Mouse (Mus musculus): ENCODE measurements around the gene Ttll12. TPM values are rescaled to one million over a fixed set of nuclear protein-coding genes. Genes with fewer than 3 reads are reported as not detected.

Gene Ttll12
- polyA plus RNA-seq, 1 experiment from 2014 or later, result 53.0 TPM

DNA sequence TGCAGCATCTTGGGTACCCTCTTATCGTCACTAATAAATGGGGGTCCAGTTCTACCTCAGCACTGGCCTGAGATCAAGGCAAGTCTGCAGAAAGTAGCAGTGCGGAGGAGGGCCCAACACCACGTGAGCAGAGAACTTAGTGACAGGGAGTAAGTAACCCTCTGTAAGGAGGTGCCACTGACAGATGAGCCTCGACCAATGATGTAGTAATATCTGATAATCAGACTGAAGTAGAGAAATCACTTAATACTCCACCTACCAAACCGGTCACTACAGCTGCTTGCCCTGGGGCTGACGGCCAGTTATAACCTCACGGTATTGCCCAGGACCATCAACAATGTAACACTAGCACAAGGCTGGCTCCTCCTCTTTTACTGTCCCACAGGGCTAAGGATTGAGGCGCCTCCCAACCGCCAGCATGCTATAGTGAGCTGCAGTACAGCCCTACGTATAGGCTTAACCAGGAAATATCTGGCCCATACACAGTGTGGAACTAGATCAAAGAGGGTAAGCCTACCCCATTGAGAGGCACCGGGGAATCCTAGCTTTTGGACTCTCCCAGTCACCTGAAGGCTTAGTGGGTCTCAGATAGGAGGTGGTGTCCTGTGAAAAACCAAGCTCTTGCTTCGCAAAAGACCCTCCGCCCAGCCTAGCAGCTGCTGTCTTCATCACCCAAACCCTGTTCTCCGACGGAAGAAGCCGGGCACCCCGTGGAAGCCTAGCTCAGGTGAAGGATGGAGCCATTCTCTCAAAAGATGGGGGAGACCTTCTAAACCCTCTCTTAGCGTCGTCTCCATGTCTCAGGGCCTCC lies 1.1 kb downstream of the Ttll12 start:
- ChIA-PET POLR2A (interaction anchor here (0.8 to 1.4 kb wide), 4 partner anchors 9 to 39 kb away, joined by 3 to 6 read pairs (median 3); partner anchors contain the start of genes Mcat and Tspo), CTCF (interaction anchor here (0.8 to 0.9 kb wide), 3 partner anchors 12 to 24 kb away, joined by 3 to 4 read pairs (median 3); no protein-coding TSS in a partner anchor)
- no peak for DNase-seq (ENCODE audit: low read depth, low spot score)
- in situ Hi-C loops (cut with MboI; ENCODE audit: low pct_unique_long_range_greater_than_20kb), result no loop called here
- ATAC-seq, result peak; percentile 20
- no peaks in the 10 kb centered on the region for H3K27me3 ChIP-seq
- TF ChIP-seq CTCF (IDR thresholded peaks at IDR 0.05), result no peak

DNA sequence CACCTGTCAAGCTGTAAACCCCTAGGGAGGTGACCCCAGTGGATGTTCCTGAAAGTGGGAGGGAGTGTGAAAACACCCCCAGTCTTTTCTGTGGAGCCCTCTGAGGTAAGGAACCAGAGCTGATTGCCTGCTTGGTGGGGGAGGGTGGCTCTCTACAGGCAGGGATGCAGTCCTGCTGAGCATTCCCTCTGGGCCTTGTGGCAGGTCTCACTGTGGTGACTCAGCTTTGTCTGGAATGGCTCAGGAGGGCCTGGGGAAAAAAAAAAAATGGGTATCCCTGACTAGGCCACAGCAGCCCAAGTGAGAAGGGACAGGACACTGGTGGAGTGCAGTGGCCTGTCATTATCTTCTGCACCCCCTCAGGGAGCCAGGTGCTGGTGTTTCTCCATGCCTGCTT lies 1.8 kb downstream of the Ttll12 start:
- DNase-seq (ENCODE audit: low read depth, low spot score), result no peak

DNA sequence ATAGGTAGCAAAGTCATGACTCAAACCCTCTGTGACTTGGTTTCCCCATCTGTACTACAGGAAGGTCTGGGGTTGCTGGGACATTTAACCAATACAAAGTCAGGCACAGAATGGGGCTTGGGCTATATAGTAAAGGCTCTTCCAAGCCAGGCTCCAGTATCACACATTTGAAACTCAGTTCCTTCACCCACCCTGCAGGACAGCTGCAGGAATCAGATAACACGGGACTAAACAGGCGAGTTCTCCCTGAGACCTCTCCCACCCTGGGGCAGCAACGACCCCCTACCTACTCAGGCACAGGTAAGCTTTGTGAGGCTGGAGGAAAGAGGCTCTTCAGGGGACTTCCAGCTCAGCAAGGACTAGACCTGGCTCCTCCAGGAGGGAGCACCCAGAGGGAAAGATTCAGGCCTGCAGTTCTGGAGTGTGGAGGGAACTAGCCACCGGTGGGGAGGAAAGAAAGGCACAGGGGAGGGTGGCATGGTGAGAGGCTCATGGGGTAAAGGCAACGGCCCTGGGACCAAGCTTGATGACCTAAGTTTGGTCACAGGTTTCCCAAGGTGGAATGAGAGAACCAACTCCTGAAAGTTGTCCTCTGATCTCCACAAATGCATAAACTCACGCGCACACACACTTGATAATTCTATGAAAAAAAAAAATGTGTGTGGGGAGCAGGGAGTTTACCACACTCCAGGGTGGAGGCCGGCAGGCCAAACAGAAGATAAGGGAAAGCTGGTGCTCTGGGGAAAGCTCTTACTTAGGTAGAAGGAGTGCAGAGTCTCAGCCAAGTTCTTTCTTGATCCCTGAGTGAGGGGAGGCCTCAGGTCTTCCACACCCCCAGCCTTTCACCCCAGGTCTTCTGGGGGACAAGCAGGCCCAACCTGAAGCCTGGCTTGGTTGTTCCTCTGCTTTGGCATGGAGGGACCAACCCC lies 2.4 kb downstream of the Ttll12 start:
- ATAC-seq (no peak), DNase-seq (ENCODE audit: low read depth, low spot score) (no peak)
- in situ Hi-C loops (cut with MboI; ENCODE audit: low pct_unique_long_range_greater_than_20kb), result no loop called here
- no peaks in the 10 kb centered on the region for H3K27me3 ChIP-seq
- ChIA-PET POLR2A (interaction anchor here (0.6 kb wide), 1 partner anchor 1041 kb away, joined by 3 read pairs; no protein-coding TSS in a partner anchor), CTCF (interaction anchor here (1.3 to 1.7 kb wide), 2 partner anchors 10 to 17 kb away, joined by 5 to 6 read pairs; no protein-coding TSS in a partner anchor)
- TF ChIP-seq CTCF (IDR thresholded peaks at IDR 0.05), result no peak

More for the DNA sequence above, 1.8 kb downstream of the Ttll12 start:
- H3K27me3 ChIP-seq, result no peaks in the 10 kb centered on the region
- in situ Hi-C loops (cut with MboI; ENCODE audit: low pct_unique_long_range_greater_than_20kb), result no loop called here
- ChIA-PET POLR2A (no interaction called here), CTCF (interaction anchor here (1.3 to 1.7 kb wide), 2 partner anchors 10 to 18 kb away, joined by 5 to 6 read pairs; no protein-coding TSS in a partner anchor)
- no peak for TF ChIP-seq CTCF (IDR thresholded peaks at IDR 0.05)
- ATAC-seq, result peak; percentile 51

DNA sequence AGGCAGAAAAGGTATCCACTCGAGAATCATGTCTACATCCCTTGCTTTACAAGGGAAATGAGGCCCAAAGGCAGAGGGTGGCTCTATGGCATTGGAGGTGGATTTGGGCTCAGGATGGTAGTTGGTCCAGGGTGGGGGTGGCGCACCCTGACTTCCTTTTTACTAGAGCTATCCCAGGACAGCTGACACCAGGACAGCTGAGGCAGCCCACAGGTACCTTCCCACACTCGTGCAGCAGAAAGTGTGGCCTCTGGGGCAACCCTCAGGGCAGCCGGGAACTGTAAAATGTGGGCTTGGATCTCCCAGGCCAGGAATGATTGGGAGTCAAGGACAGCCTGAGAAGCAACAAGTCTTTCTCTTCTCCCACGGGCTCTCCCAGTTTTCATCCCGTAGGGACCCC lies 3.2 kb downstream of the Ttll12 start:
- ChIA-PET CTCF (interaction anchor here (1.3 to 1.7 kb wide), 2 partner anchors 9 to 16 kb away, joined by 5 to 6 read pairs; no protein-coding TSS in a partner anchor), POLR2A (interaction anchor here (0.6 kb wide), 1 partner anchor 1041 kb away, joined by 3 read pairs; no protein-coding TSS in a partner anchor)
- in situ Hi-C loops (cut with MboI; ENCODE audit: low pct_unique_long_range_greater_than_20kb), result no loop called here
- DNase-seq (ENCODE audit: low read depth, low spot score), result no peak
- no peak for TF ChIP-seq CTCF (IDR thresholded peaks at IDR 0.05)
- no peaks in the 10 kb centered on the region for H3K27me3 ChIP-seq
- no peak for ATAC-seq

DNA sequence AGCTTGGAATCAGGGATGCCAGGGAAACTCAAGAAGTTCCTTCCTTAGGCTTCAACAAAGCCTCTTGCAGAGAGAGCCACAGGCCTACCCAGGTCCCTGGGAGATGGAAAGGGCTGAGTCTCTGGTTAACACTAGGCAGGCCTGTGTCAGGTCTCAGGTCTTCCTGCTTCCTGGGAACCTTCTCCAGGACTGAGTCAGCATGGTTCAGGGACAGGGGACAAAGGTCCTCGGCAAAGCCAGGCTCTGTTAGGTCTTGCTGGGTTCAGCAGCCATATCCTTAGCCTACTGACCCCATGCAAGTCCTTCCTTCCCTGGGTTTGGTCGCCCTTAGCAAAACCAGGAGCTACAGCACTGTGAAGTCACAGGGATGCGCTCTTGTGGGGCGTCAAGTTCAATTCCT lies 4.1 kb downstream of the Ttll12 start:
- TF ChIP-seq CTCF (IDR thresholded peaks at IDR 0.05), result no peak
- H3K27me3 ChIP-seq, result no peaks in the 10 kb centered on the region
- ATAC-seq (no peak), DNase-seq (ENCODE audit: low read depth, low spot score) (no peak)
- in situ Hi-C loops (cut with MboI; ENCODE audit: low pct_unique_long_range_greater_than_20kb), result no loop called here
- POLR2A ChIA-PET, result no interaction called here
- CTCF ChIA-PET, result no interaction called here

DNA sequence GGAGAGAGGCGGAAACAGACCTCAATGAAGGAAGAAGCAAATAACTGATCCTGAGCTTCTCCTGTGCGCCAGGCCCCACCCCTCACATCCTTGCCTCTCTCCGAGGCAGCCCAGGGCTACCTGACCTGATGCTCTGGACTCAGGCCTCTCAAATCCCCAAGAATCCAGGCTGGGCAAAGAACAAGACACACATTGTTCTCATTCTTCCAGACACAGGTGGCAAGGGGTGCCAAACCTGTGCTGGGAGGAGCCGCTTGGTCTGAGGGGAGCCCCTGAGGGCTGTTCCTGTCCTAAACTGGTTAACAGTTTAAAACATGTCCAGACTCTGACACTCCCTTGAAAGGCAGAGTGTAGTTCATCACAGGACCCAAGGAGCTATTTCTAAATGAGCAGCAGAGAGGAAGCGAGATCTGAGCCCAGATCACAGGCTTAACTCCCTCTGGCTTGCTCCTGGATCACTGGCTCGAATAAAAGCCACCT lies 10.2 kb downstream of the Ttll12 start:
- DNase-seq (ENCODE audit: low read depth, low spot score) (no peak), ATAC-seq (no peak)
- in situ Hi-C loops (cut with MboI; ENCODE audit: low pct_unique_long_range_greater_than_20kb), result no loop called here
- CTCF ChIA-PET, result interaction anchor here (1.8 kb wide), 1 partner anchor 176 kb away, joined by 4 read pairs; no protein-coding TSS in a partner anchor
- H3K27me3 ChIP-seq, result no peaks in the 10 kb centered on the region
- POLR2A ChIA-PET, result no interaction called here
- TF ChIP-seq CTCF (IDR thresholded peaks at IDR 0.05), result no peak

DNA sequence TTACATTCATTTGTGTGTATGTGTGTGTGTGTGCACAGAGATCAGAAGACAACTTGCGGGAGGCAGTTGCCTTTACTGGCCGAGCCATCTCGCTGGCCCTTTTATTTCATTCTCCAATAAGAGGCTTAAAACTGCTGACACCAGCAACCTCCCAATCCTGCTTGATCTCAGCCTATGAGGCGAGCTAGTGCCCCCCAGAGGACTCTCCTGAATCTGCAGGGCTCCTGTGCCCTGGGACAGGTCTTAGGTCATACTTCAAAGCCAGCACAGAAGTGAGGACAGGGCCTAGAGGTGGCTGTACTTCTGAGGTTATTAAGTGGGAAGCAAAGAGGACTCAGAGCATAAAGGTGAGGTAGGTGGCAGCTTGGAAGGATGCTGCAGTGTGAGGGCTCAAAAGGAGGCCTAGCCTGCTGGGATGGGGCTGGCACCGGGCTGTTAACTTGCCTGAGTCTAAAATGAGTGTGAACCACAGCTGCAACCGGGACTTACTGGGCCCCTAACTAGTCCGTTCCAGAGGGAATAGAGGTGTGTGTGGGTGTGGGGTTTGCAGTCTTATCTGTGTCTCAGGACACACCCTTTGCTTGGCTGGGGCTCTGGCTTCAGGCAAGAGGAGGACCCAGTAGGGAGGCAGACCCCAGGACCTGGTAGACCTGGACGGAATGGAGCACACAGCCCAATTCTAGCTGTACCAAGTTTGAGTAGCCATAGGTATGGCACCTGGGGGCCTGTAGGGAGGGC lies 11.4 kb downstream of the Ttll12 start:
- DNase-seq (ENCODE audit: low read depth, low spot score) (no peak), ATAC-seq (no peak)
- CTCF ChIA-PET, result interaction anchor here (1.0 to 2.4 kb wide), 3 partner anchors 8 to 174 kb away, joined by 4 to 6 read pairs (median 4); no protein-coding TSS in a partner anchor
- no peaks in the 10 kb centered on the region for H3K27me3 ChIP-seq
- in situ Hi-C loops (cut with MboI; ENCODE audit: low pct_unique_long_range_greater_than_20kb), result no loop called here
- TF ChIP-seq CTCF (IDR thresholded peaks at IDR 0.05), result no peak
- POLR2A ChIA-PET, result no interaction called here

DNA sequence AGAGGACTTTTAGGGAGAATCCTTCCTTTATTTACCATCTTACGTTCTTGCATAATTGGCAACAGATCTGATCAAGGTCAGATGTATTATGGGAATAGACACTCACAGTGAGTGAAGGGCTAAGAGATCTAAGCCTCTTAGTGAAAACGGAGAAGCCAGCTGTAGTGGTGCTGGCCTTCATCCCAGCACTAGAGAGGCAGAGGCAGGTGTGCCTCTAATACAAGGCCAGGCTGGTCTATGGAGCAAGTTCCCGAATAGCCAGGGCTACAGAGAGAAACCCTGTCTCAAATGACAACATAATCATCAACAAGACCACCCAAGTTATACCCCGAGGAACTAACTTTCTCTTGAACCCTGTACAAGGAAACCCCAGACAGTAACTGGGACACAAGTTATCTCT lies 12.0 kb downstream of the Ttll12 start:
- H3K27me3 ChIP-seq, result no peaks in the 10 kb centered on the region
- ChIA-PET POLR2A (no interaction called here), CTCF (interaction anchor here (1.8 to 2.4 kb wide), 2 partner anchors 10 to 174 kb away, joined by 4 to 6 read pairs; no protein-coding TSS in a partner anchor)
- DNase-seq (ENCODE audit: low read depth, low spot score) (no peak), ATAC-seq (no peak)
- TF ChIP-seq CTCF (IDR thresholded peaks at IDR 0.05), result no peak
- in situ Hi-C loops (cut with MboI; ENCODE audit: low pct_unique_long_range_greater_than_20kb), result no loop called here

DNA sequence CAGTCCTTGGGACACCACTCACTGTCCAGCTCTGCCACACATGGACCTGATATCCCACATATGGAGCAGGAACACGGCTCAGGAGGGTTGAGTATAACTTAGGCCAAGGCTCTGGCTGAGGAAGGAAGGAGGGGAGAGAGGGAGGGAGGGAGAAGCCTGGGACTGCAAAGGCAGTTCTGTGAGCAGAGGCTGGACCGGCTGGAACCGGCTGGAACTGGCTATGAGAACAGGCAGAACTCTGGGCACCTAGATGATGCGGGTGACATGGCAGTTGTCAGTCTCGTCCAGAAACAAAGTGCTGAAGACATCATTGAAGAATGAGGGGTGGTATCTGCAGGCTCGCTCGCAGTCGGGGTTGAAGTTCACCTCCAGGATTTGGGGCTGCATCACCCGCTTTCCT lies 18.3 kb downstream of the Ttll12 start:
- H3K27me3 ChIP-seq, result no peaks in the 10 kb centered on the region
- DNase-seq (ENCODE audit: low read depth, low spot score) (no peak), ATAC-seq (no peak)
- ChIA-PET CTCF (no interaction called here), POLR2A (no interaction called here)
- no peak for TF ChIP-seq CTCF (IDR thresholded peaks at IDR 0.05)
- in situ Hi-C loops (cut with MboI; ENCODE audit: low pct_unique_long_range_greater_than_20kb), result no loop called here

DNA sequence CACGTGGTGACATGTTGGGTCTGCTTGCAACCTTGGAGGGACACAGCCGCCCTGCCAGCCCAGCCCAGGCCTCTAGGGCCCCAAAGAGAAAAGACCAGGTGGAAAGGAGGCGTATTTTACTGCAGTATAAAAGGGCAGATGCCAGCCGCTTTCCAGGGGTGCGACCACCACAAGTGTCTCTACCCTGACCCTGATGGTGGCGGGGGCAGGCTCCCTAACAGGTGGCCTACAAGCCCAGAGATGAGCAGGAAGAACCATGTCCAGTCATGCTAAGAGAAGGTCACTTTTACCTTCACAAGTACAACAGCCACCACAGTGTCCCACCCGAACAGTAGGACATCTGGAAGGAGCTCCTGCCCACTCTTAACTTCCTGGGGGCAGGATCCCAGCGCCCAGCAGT lies 19.4 kb downstream of the Ttll12 start:
- no peak for ATAC-seq
- no peak for TF ChIP-seq CTCF (IDR thresholded peaks at IDR 0.05)
- ChIA-PET POLR2A (no interaction called here), CTCF (interaction anchor here (1.2 to 1.6 kb wide), 2 partner anchors 8 to 17 kb away, joined by 4 to 5 read pairs; no protein-coding TSS in a partner anchor)
- in situ Hi-C loops (cut with MboI; ENCODE audit: low pct_unique_long_range_greater_than_20kb), result no loop called here
- no peak for DNase-seq (ENCODE audit: low read depth, low spot score)
- H3K27me3 ChIP-seq, result no peaks in the 10 kb centered on the region

Data from Patski (cell line).